Mouse (Mus musculus): ENCODE data around the gene Gpr137c.

DNA sequence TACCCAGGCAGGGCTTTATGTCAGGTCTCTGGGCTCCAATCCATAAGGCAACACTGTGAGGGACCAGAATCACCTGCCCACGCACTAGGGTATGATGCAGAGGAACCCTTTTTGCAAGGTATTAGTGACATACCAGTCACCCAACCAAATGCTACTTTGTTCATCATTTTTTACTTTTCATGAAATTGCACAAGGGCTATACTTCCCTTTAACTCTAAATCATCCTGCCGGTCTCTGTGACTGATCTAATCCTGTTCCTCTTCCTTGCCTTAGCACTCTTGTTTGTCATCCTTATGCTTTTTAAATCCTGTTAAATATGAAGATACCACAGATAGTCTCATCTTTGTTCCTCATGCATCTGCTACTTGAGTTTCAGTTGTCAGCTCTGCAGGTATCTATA is 19.5 kb downstream of the Gpr137c start:
- TF ChIP-seq ZNF384 (IDR thresholded peaks at IDR 0.05; ENCODE audit: low read depth, low read length) (no peak), ZMIZ1 (IDR thresholded peaks at IDR 0.05; ENCODE audit: low read depth, low read length) (no peak), POLR2A (IDR thresholded peaks at IDR 0.05; ENCODE audit: low read depth, low read length) (no peak), EP300 (IDR thresholded peaks at IDR 0.05; ENCODE audit: low read length) (no peak), CTCF (conservative IDR thresholded peaks at IDR 0.05 in 1 of 2, IDR thresholded peaks at IDR 0.05 in 1 of 2; ENCODE audit: low read depth in 2 of 2, low read length in 2 of 2) (no peak), RAD21 (IDR thresholded peaks at IDR 0.05; ENCODE audit: low read depth, low read length) (no peak), GABPA (IDR thresholded peaks at IDR 0.05; ENCODE audit: insufficient replicate concordance, low read depth, low read length) (no peak), NELFE (IDR thresholded peaks at IDR 0.05; ENCODE audit: low read depth, low read length) (no peak), HCFC1 (IDR thresholded peaks at IDR 0.05; ENCODE audit: low read depth, low read length) (no peak)
